Mouse (Mus musculus) olfactory bulb, adult 2 months (tissue): ENCODE results near the gene Ap1g2. TPM values are rescaled to one million over a fixed set of nuclear protein-coding genes. Genes with fewer than 3 reads are reported as not detected.

ENCODE experiments used
- H3K27ac ChIP-seq: fragments of 200-500 bp; 2 replicates; pipeline ENCODE4 v1.5.1; 2012; ENCODE audit warnings: low read depth, low read length; ENCODE audit not compliant: insufficient read depth
- H3K4me1 ChIP-seq: fragments of 200-500 bp; 2 replicates; pipeline ENCODE4 v1.6.1; 2012; ENCODE audit warnings: low read length; ENCODE audit not compliant: control insufficient read depth, insufficient read depth
- H3K4me3 ChIP-seq: fragments of 200-500 bp; 2 replicates; pipeline ENCODE4 v1.5.1; 2012; ENCODE audit warnings: mild to moderate bottlenecking, low read depth, low read length, moderate library complexity; ENCODE audit not compliant: insufficient read depth
- CTCF ChIP-seq: fragments of 200-500 bp; IDR thresholded peaks from 2 replicates; pipeline ENCODE4 v1.5.1; 2012; ENCODE audit warnings: low read depth, mild to moderate bottlenecking, low read length, moderate library complexity; ENCODE audit not compliant: insufficient read depth
- POLR2A ChIP-seq: fragments of 200-500 bp; IDR thresholded peaks from 2 replicates; pipeline ENCODE4 v1.6.1; 2012; ENCODE audit warnings: mild to moderate bottlenecking, low read depth, low read length, moderate library complexity; ENCODE audit not compliant: insufficient read depth
- WGBS: fragments of 180-500 bp; shearing (Covaris S2); methylation state at CpG from one replicate; pipeline ENCODE4 v1.1.7; 2018; 5-methylcytosine and 5-hydroxymethylcytosine counted together
- polyA plus RNA-seq: library from polyadenylated mRNA; stranded (reverse); fragments of >200 nt; gene quantifications from 2 replicates; pipeline ENCODE4 v1.2.4, GENCODE M21; 2012; ENCODE audit warnings: low replicate concordance; ENCODE audit not compliant: missing spikeins, insufficient read depth, insufficient read length

The Ap1g2 gene
- polyA plus RNA-seq, 1 experiment: not detected

DNA sequence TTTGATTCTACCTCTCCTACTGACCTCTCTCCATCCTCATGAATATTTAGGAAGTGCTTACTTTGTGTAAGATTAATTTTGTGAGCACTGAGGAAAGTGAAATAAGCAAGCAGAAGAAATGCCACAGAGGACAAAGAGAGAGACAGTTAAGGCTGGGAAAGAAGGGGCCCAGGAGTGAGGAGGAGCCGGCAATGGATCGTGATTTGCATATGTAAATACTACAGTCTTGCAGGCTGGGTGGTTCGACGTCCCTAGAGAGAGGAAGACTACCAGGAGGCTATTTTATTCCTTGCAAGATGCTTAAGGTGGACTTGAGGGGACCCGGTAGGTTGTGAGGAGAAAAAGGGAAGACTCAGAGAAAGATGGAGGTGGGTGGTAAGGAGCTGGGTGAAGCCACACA lies 25.3 kb downstream of the Ap1g2 start:
- WGBS: 33% methylated on average over 5 of the region's 5 CpGs
- Histone ChIP-seq H3K4me3 (no peak overlapping the region), H3K27ac (no peak overlapping the region), H3K4me1 (peaks cover 43% of the 10 kb centered on the region)
- TF ChIP-seq POLR2A (no peak), CTCF (no peak)

DNA sequence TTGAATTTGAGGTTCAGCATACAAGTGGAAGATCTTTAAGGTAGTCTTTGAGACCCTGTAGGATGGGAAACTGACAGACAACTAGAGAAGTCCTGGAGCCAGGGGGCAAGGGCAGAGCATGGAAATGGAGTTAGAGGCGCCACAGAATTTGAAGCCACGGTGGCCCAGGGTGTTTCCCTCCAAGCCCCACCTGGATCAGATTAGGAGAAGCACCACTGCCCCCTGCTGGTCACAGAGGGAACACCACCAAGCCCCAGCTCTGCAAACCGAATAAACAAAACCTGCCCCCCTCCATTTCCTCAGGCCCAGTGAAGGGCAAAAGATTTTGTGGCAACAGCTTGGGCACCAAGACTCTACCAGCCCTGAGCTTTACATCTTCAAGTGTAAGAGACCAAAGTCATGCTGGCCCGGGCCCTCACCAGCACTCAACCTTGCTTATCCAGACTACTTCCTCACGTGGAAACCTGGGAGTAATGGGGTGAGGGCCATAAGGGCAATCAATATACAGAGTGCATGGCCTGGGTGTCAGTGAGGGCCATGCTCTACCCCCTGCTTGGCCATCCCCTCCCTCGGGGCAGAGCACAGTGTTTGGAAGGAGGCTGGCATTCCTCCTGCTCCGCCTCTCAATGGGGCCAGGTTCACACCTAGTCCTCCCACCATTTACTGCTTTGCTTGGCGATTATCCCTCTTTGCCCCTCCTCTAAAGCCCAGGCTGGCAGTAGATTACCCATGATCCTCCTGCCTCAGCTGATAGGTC lies 27.0 kb downstream of the Ap1g2 start:
- Histone ChIP-seq H3K4me1 (peaks cover 44% of the 10 kb centered on the region), H3K4me3 (no peak overlapping the region), H3K27ac (peak overlapping the region; percentile 73)
- WGBS: 19% methylated on average over 8 of the region's 8 CpGs
- peak; percentile 97 for TF ChIP-seq CTCF
- 0 out of 2 replicates have a peak, but pooled peaks have one; percentile 9 for TF ChIP-seq POLR2A

- Histone ChIP-seq H3K27ac (peak overlapping the region; percentile 73), H3K4me3 (no peak overlapping the region), H3K4me1 (peaks cover 50% of the 10 kb centered on the region)
- TF ChIP-seq POLR2A: no peak
- no peak for TF ChIP-seq CTCF
- 25% methylated on average over 23 of the region's 23 CpGs for WGBS
These were observed 27.9 kb downstream of the Ap1g2 start for GRCm38 (mm10) chr14:55078366-55078989.

DNA sequence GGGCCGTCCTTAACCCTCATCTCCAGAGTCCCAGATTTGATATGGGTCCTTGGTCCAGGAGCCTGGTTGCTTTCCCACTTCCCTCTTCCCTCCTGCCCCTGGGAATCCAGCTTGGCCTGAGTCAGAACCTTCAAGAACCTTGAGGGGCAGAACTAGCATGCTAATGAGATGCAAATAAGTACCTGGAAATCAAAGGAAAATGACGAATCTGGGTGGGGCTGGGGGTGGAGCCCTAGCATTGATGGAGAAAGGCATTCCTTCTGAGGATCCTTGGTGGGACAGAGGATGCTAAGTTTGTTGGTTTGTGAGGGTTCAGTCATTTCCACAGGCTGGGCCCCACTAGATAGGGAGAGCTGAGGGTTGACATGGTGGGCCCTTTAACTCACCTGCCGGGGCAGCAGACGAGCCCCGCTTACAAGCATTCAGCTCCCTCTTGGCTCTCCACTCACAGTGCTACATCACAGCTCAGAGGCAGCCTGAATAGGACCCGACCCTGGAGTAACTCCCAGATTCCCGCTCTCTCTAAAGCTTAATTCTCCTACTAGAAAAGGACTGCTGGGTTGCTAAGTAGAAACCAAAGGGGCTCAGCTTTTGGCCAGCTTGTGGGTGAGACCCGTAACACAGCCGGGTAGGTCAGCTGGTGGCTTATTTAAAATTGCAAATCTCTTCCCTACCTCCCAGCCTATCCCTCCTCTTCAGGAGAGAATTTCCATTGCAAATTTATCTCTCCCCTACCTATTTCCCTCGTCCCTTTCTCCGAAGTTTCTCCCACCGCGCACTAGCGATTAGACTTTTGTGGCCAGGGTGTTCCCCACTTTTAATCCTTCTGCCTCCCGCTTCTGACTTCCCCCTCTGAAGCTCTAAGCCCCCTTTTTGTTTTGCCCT lies 28.7 kb downstream of the Ap1g2 start:
- H3K4me3 ChIP-seq: no peak overlapping the region
- TF ChIP-seq POLR2A (no peak), CTCF (no peak)
- 38% methylated on average over 15 of the region's 15 CpGs for WGBS
- peaks cover 57% of the 10 kb centered on the region for H3K4me1 ChIP-seq
- H3K27ac ChIP-seq: peak overlapping the region; percentile 73; the same call in 1 of the 2 replicates

- WGBS: 60% methylated on average over 3 of the region's 3 CpGs
- Histone ChIP-seq H3K4me1 (peaks cover 65% of the 10 kb centered on the region), H3K27ac (no peak overlapping the region; the same call in 1 of the 2 replicates), H3K4me3 (no peak overlapping the region)
- TF ChIP-seq CTCF (no peak), POLR2A (no peak)
These were observed 29.4 kb downstream of the Ap1g2 start for GRCm38 (mm10) chr14:55076956-55077355.

GRCm38 (mm10) chr14:55076224-55076623 lies 30.2 kb downstream of the Ap1g2 start:
- Histone ChIP-seq H3K4me1 (peaks cover 72% of the 10 kb centered on the region), H3K27ac (no peak overlapping the region; the same call in 1 of the 2 replicates), H3K4me3 (no peak overlapping the region)
- TF ChIP-seq POLR2A (no peak), CTCF (no peak)
- 16% methylated on average over 6 of the region's 6 CpGs for WGBS

DNA sequence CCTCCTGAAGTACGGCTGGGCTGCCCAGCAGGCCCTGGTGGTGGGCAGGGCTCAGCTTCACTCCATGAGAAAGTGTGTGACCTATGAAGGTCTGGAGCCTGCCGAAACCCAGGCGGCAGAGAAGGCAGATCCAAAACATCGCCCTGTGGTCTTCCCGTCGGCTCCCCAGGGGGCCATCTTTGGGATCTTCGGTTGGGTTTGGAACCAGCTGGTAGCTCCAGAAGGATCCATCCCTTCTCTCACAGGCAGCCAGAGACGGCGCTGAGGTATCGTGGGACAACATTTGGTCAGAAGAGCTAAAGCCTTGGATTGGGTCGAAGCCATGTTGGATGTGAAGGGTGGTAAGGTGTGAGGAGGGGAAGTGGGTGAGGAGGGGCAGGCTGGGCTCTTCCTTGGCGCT lies 32.0 kb downstream of the Ap1g2 start:
- no peak for TF ChIP-seq POLR2A
- 92% methylated on average over 12 of the region's 12 CpGs for WGBS
- H3K4me1 ChIP-seq: peaks cover 76% of the 10 kb centered on the region
- H3K27ac ChIP-seq: no peak overlapping the region
- H3K4me3 ChIP-seq: no peak overlapping the region

DNA sequence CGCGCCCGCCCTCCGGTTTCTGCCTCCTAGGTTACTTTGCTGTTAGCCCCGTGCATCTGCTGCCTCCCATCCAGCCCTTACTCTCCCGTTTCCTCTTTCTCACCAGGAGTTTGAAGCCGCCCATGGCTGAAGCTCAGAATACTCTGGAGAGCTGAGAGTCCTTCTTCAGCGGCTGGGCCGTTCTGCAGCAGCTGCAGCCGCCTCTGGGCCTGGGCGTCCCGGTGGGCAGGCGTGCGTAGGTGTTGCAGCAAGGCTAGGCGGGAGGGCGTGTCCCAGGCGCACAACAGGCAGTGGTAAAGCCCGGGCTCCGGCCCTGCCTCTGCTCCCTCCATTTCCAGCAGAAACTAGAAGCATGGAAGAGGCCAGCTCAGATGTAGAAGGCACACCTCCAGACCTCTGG lies 34.6 kb downstream of the Ap1g2 start:
- no peak overlapping the region for H3K4me3 ChIP-seq
- 22% methylated on average over 19 of the region's 19 CpGs for WGBS
- TF ChIP-seq POLR2A (no peak), CTCF (no peak)

GRCm38 (mm10) chr14:55066042-55066441 lies 40.4 kb downstream of the Ap1g2 start:
- Histone ChIP-seq H3K4me1 (peaks cover 64% of the 10 kb centered on the region), H3K4me3 (no peak overlapping the region), H3K27ac (0 out of 2 replicates have a peak overlapping the region, but pooled peaks have one; percentile 17)
- 57% methylated on average over 8 of the region's 8 CpGs for WGBS
- TF ChIP-seq CTCF (no peak), POLR2A (no peak)

More for the DNA sequence above, 34.6 kb downstream of the Ap1g2 start:
- Histone ChIP-seq H3K27ac (peak overlapping the region; percentile 38; the same call in 1 of the 2 replicates), H3K4me1 (peaks cover 54% of the 10 kb centered on the region)
